In genomic region chr5:130313488-130313887, GRCm38 (mm10) we compare ENCODE assay signal across 15 mouse cellular contexts. TPM values are rescaled to one million over a fixed set of nuclear protein-coding genes. Genes with fewer than 3 reads are reported as not detected.
"Had no signal": no experiment of that assay in that cellular context is flagged by ENCODE, and none has a peak within 500 bp of the region (broad histone marks: within the 10 kb centered on the region; RNA-seq: fewer than 3 reads in every experiment).

No protein-coding gene starts in this region.

- DNase-seq: lung, adult 18-20 months; lung, embryonic 14.5 days; lung, postnatal 14 days; lung, postnatal 36 days; retina, postnatal 1 day; right cerebral cortex, adult 18-20 months; right cerebral cortex, postnatal 25 days; right cerebral cortex, postnatal 4 days; spleen, adult 18-20 months; thymus, adult 18-20 months; thymus, postnatal 14 days; thymus, postnatal 36 days had no signal

RNA-seq across cellular contexts. Expression of gene Caln1, which starts 55.8 kb away (rescaled TPM):
- total RNA-seq: megakaryocyte progenitor cell, adult 5-6 weeks; monocyte, adult 5-6 weeks; neutrophil, adult 5-6 weeks had no signal
